Mouse (Mus musculus): ENCODE results near the gene Qars.

GRCm38 (mm10) chr9:108521604-108522003, 14.1 kb downstream of the Qars start:
- TF ChIP-seq CTCF (IDR thresholded peaks at IDR 0.05; ENCODE audit: borderline replicate concordance, insufficient read depth, low read length) = no peak
- TF ChIP-seq POLR2A (IDR thresholded peaks at IDR 0.05; ENCODE audit: low read depth, low read length) = no peak

Measured in embryonic fibroblast, embryonic 13.5 days (primary cell).